Mouse (Mus musculus): ENCODE data around the gene Trp53tg5.

Gene Trp53tg5

GRCm38 (mm10) chr2:164455421-164456190 lies 17.9 kb downstream of the Trp53tg5 start:
- in situ Hi-C loops (cut with MboI; ENCODE audit: low pct_unique_long_range_greater_than_20kb in 1 of 2, low sequenced_read_pairs in 2 of 2, unreplicated experiment in 1 of 2), result loop anchor here in 1 of 2 experiments (5.0 kb wide), 1 partner anchor 38 kb away; no protein-coding TSS in a partner anchor

GRCm38 (mm10) chr2:164454846-164455245 lies 18.7 kb downstream of the Trp53tg5 start:
- in situ Hi-C loops (cut with MboI; ENCODE audit: low pct_unique_long_range_greater_than_20kb in 1 of 2, low sequenced_read_pairs in 2 of 2, unreplicated experiment in 1 of 2), result loop anchor here in 1 of 2 experiments (5.0 kb wide), 1 partner anchor 38 kb away; no protein-coding TSS in a partner anchor

GRCm38 (mm10) chr2:164453887-164454500 lies 19.5 kb downstream of the Trp53tg5 start:
- in situ Hi-C loops (cut with MboI; ENCODE audit: low pct_unique_long_range_greater_than_20kb in 1 of 2, low sequenced_read_pairs in 2 of 2, unreplicated experiment in 1 of 2), result no loop called here

- in situ Hi-C loops (cut with MboI; ENCODE audit: low pct_unique_long_range_greater_than_20kb in 1 of 2, low sequenced_read_pairs in 2 of 2, unreplicated experiment in 1 of 2), result no loop called here
These were observed 20.3 kb downstream of the Trp53tg5 start for GRCm38 (mm10) chr2:164453047-164453757.

- in situ Hi-C loops (cut with MboI; ENCODE audit: low pct_unique_long_range_greater_than_20kb in 1 of 2, low sequenced_read_pairs in 2 of 2, unreplicated experiment in 1 of 2), result no loop called here
These were observed 21.4 kb downstream of the Trp53tg5 start for GRCm38 (mm10) chr2:164452000-164452676.

GRCm38 (mm10) chr2:164449341-164450042 lies 24.0 kb downstream of the Trp53tg5 start:
- in situ Hi-C loops (cut with MboI; ENCODE audit: low pct_unique_long_range_greater_than_20kb in 1 of 2, low sequenced_read_pairs in 2 of 2, unreplicated experiment in 1 of 2), result no loop called here

GRCm38 (mm10) chr2:164448921-164449320 lies 24.6 kb downstream of the Trp53tg5 start:
- in situ Hi-C loops (cut with MboI; ENCODE audit: low pct_unique_long_range_greater_than_20kb in 1 of 2, low sequenced_read_pairs in 2 of 2, unreplicated experiment in 1 of 2), result no loop called here

GRCm38 (mm10) chr2:164448140-164448539 lies 25.4 kb downstream of the Trp53tg5 start:
- in situ Hi-C loops (cut with MboI; ENCODE audit: low pct_unique_long_range_greater_than_20kb in 1 of 2, low sequenced_read_pairs in 2 of 2, unreplicated experiment in 1 of 2), result no loop called here

GRCm38 (mm10) chr2:164446086-164446469 lies 27.4 kb downstream of the Trp53tg5 start:
- in situ Hi-C loops (cut with MboI; ENCODE audit: low pct_unique_long_range_greater_than_20kb in 1 of 2, low sequenced_read_pairs in 2 of 2, unreplicated experiment in 1 of 2), result no loop called here

- in situ Hi-C loops (cut with MboI; ENCODE audit: low pct_unique_long_range_greater_than_20kb in 1 of 2, low sequenced_read_pairs in 2 of 2, unreplicated experiment in 1 of 2), result no loop called here
These were observed 28.0 kb downstream of the Trp53tg5 start for GRCm38 (mm10) chr2:164445399-164446085.

- in situ Hi-C loops (cut with MboI; ENCODE audit: low pct_unique_long_range_greater_than_20kb in 1 of 2, low sequenced_read_pairs in 2 of 2, unreplicated experiment in 1 of 2), result no loop called here
These were observed 28.8 kb downstream of the Trp53tg5 start for GRCm38 (mm10) chr2:164444701-164445100.

- in situ Hi-C loops (cut with MboI; ENCODE audit: low pct_unique_long_range_greater_than_20kb in 1 of 2, low sequenced_read_pairs in 2 of 2, unreplicated experiment in 1 of 2), result no loop called here
These were observed 30.0 kb downstream of the Trp53tg5 start, which contains the start of gene Sdc4 for GRCm38 (mm10) chr2:164443460-164444000. TSS of gene Sdc4 (minus strand) at chr2:164443887.

- in situ Hi-C loops (cut with MboI; ENCODE audit: low pct_unique_long_range_greater_than_20kb in 1 of 2, low sequenced_read_pairs in 2 of 2, unreplicated experiment in 1 of 2), result no loop called here
These were observed 30.5 kb downstream of the Trp53tg5 start for GRCm38 (mm10) chr2:164443051-164443437.

- in situ Hi-C loops (cut with MboI; ENCODE audit: low pct_unique_long_range_greater_than_20kb in 1 of 2, low sequenced_read_pairs in 2 of 2, unreplicated experiment in 1 of 2), result no loop called here
These were observed 31.0 kb downstream of the Trp53tg5 start for GRCm38 (mm10) chr2:164442315-164443050.

GRCm38 (mm10) chr2:164441731-164442130 lies 31.8 kb downstream of the Trp53tg5 start:
- in situ Hi-C loops (cut with MboI; ENCODE audit: low pct_unique_long_range_greater_than_20kb in 1 of 2, low sequenced_read_pairs in 2 of 2, unreplicated experiment in 1 of 2), result no loop called here

GRCm38 (mm10) chr2:164441155-164441554 lies 32.4 kb downstream of the Trp53tg5 start:
- in situ Hi-C loops (cut with MboI; ENCODE audit: low pct_unique_long_range_greater_than_20kb in 1 of 2, low sequenced_read_pairs in 2 of 2, unreplicated experiment in 1 of 2), result no loop called here

- in situ Hi-C loops (cut with MboI; ENCODE audit: low pct_unique_long_range_greater_than_20kb in 1 of 2, low sequenced_read_pairs in 2 of 2, unreplicated experiment in 1 of 2), result no loop called here
These were observed 33.2 kb downstream of the Trp53tg5 start for GRCm38 (mm10) chr2:164440314-164440713.

Measured in mouse embryonic stem cell (cell line).